Mouse (Mus musculus): ENCODE measurements at regions not wholly inside any gene's neighbourhood (a gene's known extent, or its start where the extent isn't known, plus 50 kb on each side); places are given as distances from the start of the nearest gene placed in this dataset.

- TF ChIP-seq CTCF (IDR thresholded peaks at IDR 0.05) (no peak), EP300 (IDR thresholded peaks at IDR 0.05) (no peak)
Observed at GRCm38 (mm10) chr3:21407077-21407476, 669.4 kb upstream of the Tbl1xr1 start.
